Mouse (Mus musculus): Measurements from ENCODE around the gene Gckr.
A peak's percentile ranks its signal among the peaks of the same experiment; 100 is the strongest.

DNA sequence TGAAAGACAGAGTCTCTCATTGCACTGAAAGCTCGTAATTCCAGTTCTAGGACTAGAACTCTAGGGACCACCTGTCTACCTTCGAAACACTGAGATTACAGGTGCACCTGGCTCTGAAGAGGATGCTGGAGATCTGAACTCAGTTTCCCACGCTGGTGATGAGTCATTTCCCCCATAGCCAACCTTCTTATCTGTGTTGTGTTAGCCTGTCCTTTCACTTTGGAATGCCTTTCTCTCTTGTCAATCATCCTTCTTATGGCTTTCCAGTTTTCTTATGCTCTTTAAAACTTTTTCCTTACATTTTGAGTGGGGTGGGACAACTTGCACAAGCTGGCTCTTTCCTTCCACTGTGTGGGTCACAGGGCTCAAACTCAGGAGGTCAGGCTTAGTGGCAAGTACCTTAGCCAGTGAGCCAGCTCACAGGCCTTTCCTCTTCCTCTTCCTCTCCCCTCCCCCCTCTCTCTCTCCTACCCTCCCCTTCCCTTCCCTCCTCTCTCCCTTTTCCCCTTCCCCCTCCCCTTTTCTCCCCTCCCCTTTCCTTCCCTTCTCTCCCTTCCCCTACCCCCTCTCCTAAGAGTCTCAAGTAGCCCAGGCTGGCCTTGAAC is 7.5 kb upstream of the Gckr start:
- TF ChIP-seq ZNF384 (IDR thresholded peaks at IDR 0.05; ENCODE audit: low read depth, low read length) (no peak), CTCF (conservative IDR thresholded peaks at IDR 0.05 in 1 of 2, IDR thresholded peaks at IDR 0.05 in 1 of 2; ENCODE audit: low read depth in 2 of 2, low read length in 2 of 2) (no peak), JUND (conservative IDR thresholded peaks at IDR 0.05; ENCODE audit: low read depth, low read length) (peak; percentile 78), TBP (conservative IDR thresholded peaks at IDR 0.05; ENCODE audit: low read depth, low read length) (no peak), POLR2A (IDR thresholded peaks at IDR 0.05; ENCODE audit: low read depth, low read length) (no peak), IRF4 (IDR thresholded peaks at IDR 0.05; ENCODE audit: low read depth, low read length) (no peak), EP300 (IDR thresholded peaks at IDR 0.05; ENCODE audit: low read length) (no peak), MAFK (IDR thresholded peaks at IDR 0.05; ENCODE audit: insufficient replicate concordance, low read length) (no peak)

Data from CH12.LX (cell line).